Mouse (Mus musculus): ENCODE data around the gene Nfic.
A peak's percentile ranks its signal among the peaks of the same experiment; 100 is the strongest.

DNA sequence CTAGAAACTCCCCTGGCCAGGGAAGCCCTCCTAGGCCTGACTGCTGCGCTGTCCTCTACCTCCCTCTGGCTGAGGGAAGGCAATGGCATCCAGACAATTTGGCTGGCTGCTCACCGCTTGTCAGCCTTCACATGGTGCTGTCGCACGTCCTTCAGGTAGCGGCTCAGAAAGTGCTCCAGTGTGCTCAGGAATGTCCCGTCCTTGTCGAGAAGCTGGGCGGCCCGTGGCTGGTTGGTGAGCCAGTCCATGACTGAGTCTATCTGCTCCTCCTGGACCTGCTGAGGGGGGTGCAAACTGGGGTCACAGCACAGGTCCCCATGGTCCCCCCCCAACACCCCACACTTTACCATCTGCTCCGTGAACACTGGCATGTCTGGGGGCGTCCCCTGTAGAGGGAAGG is 32.6 kb upstream of the Nfic start:
- TF ChIP-seq EP300 (IDR thresholded peaks at IDR 0.05; ENCODE audit: insufficient read depth, low read depth, low read length) = no peak
- TF ChIP-seq CTCF (IDR thresholded peaks at IDR 0.05; ENCODE audit: low read depth, low read length) = peak; percentile 20
- no peak for TF ChIP-seq POLR2A (IDR thresholded peaks at IDR 0.05; ENCODE audit: insufficient read depth, low read length)

Data from ES-Bruce4 (cell line).